Mouse (Mus musculus): ENCODE measurements around the gene Pcsk4. TPM values are rescaled to one million over a fixed set of nuclear protein-coding genes. Genes with fewer than 3 reads are reported as not detected.

Pcsk4 gene
- 1.5 and 1.8 TPM in 2 replicates for polyA plus RNA-seq (2014; fragmentation: Nextera tagmentation; extraction: Ambion mirVana)

- 3% methylated on average over 36 of the region's 36 CpGs for WGBS
- peak within 1 kb of the TSS; percentile 41 for H3K4me3 ChIP-seq (ENCODE audit: low read depth, low read length)
- peak; percentile 99 for DNase-seq (ENCODE audit: low spot score, missing footprints)
- peak within 1 kb of the TSS; percentile 63 for H3K4me2 ChIP-seq
- H3K9ac ChIP-seq (ENCODE audit: low read length): peak within 1 kb of the TSS; percentile 35; the same call in 1 of the 2 replicates
- no peak within 1 kb of the TSS for H3K27ac ChIP-seq (ENCODE audit: low read depth, low read length)
- H3K9me3 ChIP-seq (ENCODE audit: control insufficient read depth, low read length): no peaks in the 10 kb centered on the region
- H3K27me3 ChIP-seq (ENCODE audit: control insufficient read depth, insufficient read depth, low read length): peaks cover 8% of the 10 kb centered on the region; the same call in 1 of the 2 replicates
- peaks cover 8% of the 10 kb centered on the region for H3K4me1 ChIP-seq (ENCODE audit: control insufficient read depth, insufficient read depth, low read length)
- H3K36me3 ChIP-seq (ENCODE audit: control insufficient read depth, insufficient read depth, low read length): no peaks in the 10 kb centered on the region
- peak; percentile 97 for ATAC-seq (ENCODE audit: low FRiP score)
These were observed at the start of gene Pcsk4, which contains the start of gene Reep6 for GRCm38 (mm10) chr10:80329273-80330081. Pcsk4 (minus strand) TSS chr10:80329498. Reep6 (plus strand) TSS chr10:80329953.

DNA sequence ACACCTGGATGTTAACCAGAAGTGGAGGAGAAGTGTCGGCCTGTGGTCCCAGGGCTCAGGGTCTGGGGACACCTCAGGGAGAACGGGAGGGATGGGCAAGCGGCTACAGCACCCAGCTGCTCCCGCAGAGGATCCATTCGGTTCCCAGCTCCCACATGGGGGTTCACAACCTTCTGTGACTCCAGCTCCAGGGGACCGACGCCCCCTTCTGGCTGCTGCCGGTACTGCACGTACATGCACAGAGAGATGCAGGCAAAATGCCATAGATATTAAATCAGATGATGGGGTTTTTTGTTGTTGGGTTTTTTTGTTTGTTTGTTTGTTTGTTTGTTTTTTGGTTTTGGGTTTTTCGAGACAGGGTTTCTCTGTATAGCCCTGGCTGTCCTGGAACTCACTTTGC lies 48.4 kb upstream of the Pcsk4 start:
- H3K27me3 ChIP-seq (ENCODE audit: control insufficient read depth, insufficient read depth, low read length): no peaks in the 10 kb centered on the region
- H3K4me1 ChIP-seq (ENCODE audit: control insufficient read depth, insufficient read depth, low read length): 0 out of 2 replicates have a peak, but pooled peaks cover 2% of the 10 kb centered on the region
- no peak overlapping the region for H3K9ac ChIP-seq (ENCODE audit: low read length)
- H3K4me3 ChIP-seq (ENCODE audit: low read depth, low read length): no peak overlapping the region
- no peak overlapping the region for H3K27ac ChIP-seq (ENCODE audit: low read depth, low read length)
- no peaks in the 10 kb centered on the region for H3K9me3 ChIP-seq (ENCODE audit: control insufficient read depth, low read length)
- H3K4me2 ChIP-seq: no peak overlapping the region
- 52% methylated on average over 10 of the region's 10 CpGs for WGBS
- peaks cover 15% of the 10 kb centered on the region for H3K36me3 ChIP-seq (ENCODE audit: control insufficient read depth, insufficient read depth, low read length)
- ATAC-seq (ENCODE audit: low FRiP score): no peak
- DNase-seq (ENCODE audit: low spot score, missing footprints): peak; percentile 92

DNA sequence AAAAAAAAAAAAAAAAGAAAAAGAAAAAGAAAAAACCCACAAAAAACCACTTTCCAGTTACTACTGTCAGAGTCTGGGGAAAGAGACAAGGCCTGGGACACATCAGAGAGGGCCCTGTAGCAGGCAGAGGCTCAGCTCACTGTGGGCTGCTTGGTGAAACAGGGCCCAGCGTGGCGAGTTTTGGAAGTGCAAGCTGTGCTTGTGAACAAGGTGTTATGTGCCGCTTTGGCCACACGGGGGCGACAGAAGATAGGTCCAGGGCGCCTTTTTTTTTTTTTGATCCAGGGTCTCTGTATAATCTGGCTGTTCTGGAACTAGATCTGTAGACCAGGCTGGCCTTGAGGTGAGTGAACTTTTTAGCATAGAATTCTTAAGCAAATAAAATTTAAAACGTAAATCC lies 46.9 kb upstream of the Pcsk4 start:
- WGBS: 3% methylated on average over 7 of the region's 7 CpGs
- ATAC-seq (ENCODE audit: low FRiP score): peak; percentile 49; the same call in 1 of the 2 replicates
- Histone ChIP-seq H3K4me2 (no peak overlapping the region), H3K9me3 (ENCODE audit: control insufficient read depth, low read length) (no peaks in the 10 kb centered on the region), H3K4me1 (ENCODE audit: control insufficient read depth, insufficient read depth, low read length) (peaks cover 8% of the 10 kb centered on the region; the same call in 1 of the 2 replicates), H3K36me3 (ENCODE audit: control insufficient read depth, insufficient read depth, low read length) (peaks cover 3% of the 10 kb centered on the region), H3K27me3 (ENCODE audit: control insufficient read depth, insufficient read depth, low read length) (no peaks in the 10 kb centered on the region), H3K4me3 (ENCODE audit: low read depth, low read length) (no peak overlapping the region), H3K9ac (ENCODE audit: low read length) (no peak overlapping the region), H3K27ac (ENCODE audit: low read depth, low read length) (no peak overlapping the region)
- DNase-seq (ENCODE audit: low spot score, missing footprints): peak; percentile 100

GRCm38 (mm10) chr10:80374063-80374462 lies 44.8 kb upstream of the Pcsk4 start:
- ATAC-seq (ENCODE audit: low FRiP score) (no peak), DNase-seq (ENCODE audit: low spot score, missing footprints) (no peak)
- no peak overlapping the region for H3K4me2 ChIP-seq
- no peaks in the 10 kb centered on the region for H3K9me3 ChIP-seq (ENCODE audit: control insufficient read depth, low read length)
- H3K9ac ChIP-seq (ENCODE audit: low read length): no peak overlapping the region
- no peaks in the 10 kb centered on the region for H3K36me3 ChIP-seq (ENCODE audit: control insufficient read depth, insufficient read depth, low read length)
- H3K27me3 ChIP-seq (ENCODE audit: control insufficient read depth, insufficient read depth, low read length): no peaks in the 10 kb centered on the region
- H3K4me1 ChIP-seq (ENCODE audit: control insufficient read depth, insufficient read depth, low read length): peaks cover 6% of the 10 kb centered on the region; the same call in 1 of the 2 replicates
- no peak overlapping the region for H3K4me3 ChIP-seq (ENCODE audit: low read depth, low read length)
- H3K27ac ChIP-seq (ENCODE audit: low read depth, low read length): no peak overlapping the region
- 17% methylated on average over 6 of the region's 6 CpGs for WGBS

GRCm38 (mm10) chr10:80372706-80373105 lies 43.4 kb upstream of the Pcsk4 start:
- no peak for ATAC-seq (ENCODE audit: low FRiP score)
- WGBS: 81% methylated on average over 6 of the region's 6 CpGs
- Histone ChIP-seq H3K4me1 (ENCODE audit: control insufficient read depth, insufficient read depth, low read length) (peaks cover 6% of the 10 kb centered on the region; the same call in 1 of the 2 replicates), H3K36me3 (ENCODE audit: control insufficient read depth, insufficient read depth, low read length) (no peaks in the 10 kb centered on the region), H3K4me3 (ENCODE audit: low read depth, low read length) (no peak overlapping the region), H3K9ac (ENCODE audit: low read length) (no peak overlapping the region), H3K9me3 (ENCODE audit: control insufficient read depth, low read length) (no peaks in the 10 kb centered on the region), H3K4me2 (no peak overlapping the region), H3K27me3 (ENCODE audit: control insufficient read depth, insufficient read depth, low read length) (no peaks in the 10 kb centered on the region), H3K27ac (ENCODE audit: low read depth, low read length) (no peak overlapping the region)
- DNase-seq (ENCODE audit: low spot score, missing footprints): no peak

- Histone ChIP-seq H3K9ac (ENCODE audit: low read length) (no peak overlapping the region; the same call in 1 of the 2 replicates), H3K4me3 (ENCODE audit: low read depth, low read length) (no peak overlapping the region), H3K27me3 (ENCODE audit: control insufficient read depth, insufficient read depth, low read length) (no peaks in the 10 kb centered on the region), H3K4me1 (ENCODE audit: control insufficient read depth, insufficient read depth, low read length) (peaks cover 6% of the 10 kb centered on the region; the same call in 1 of the 2 replicates), H3K36me3 (ENCODE audit: control insufficient read depth, insufficient read depth, low read length) (no peaks in the 10 kb centered on the region), H3K4me2 (peak overlapping the region; percentile 16; the same call in 1 of the 2 replicates), H3K9me3 (ENCODE audit: control insufficient read depth, low read length) (no peaks in the 10 kb centered on the region), H3K27ac (ENCODE audit: low read depth, low read length) (no peak overlapping the region)
- DNase-seq (ENCODE audit: low spot score, missing footprints) (no peak), ATAC-seq (ENCODE audit: low FRiP score) (no peak)
- WGBS: 57% methylated on average over 9 of the region's 9 CpGs
These were observed 42.7 kb upstream of the Pcsk4 start for GRCm38 (mm10) chr10:80371983-80372382.

DNA sequence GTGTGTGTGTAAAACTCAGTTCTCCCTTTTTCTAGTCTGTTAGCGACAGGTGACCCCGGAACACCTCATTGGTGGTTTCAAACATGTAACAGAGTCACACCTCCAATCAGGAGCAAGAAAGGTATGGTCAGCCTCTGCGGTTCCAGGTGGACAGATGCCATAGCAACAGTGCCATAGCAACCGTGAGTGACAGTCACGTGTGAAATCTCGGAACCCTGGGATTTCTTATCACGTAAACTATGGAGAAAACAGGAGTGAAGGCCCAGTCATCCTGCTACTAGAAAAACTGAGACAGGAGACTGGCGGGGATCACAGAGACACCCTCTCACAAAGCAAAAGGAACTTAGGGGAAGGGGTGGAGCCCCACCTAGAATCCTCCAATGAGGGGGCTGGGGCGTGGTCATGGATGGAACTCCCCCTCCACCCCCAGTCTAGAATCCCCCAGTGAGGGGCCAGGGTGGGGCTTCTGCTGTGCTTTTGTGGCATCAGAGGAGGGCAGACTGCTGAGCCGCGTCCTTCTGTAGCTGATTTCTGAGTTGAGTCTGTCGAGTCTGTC lies 42.2 kb upstream of the Pcsk4 start:
- DNase-seq (ENCODE audit: low spot score, missing footprints): peak; percentile 93
- ATAC-seq (ENCODE audit: low FRiP score): peak; percentile 75
- no peaks in the 10 kb centered on the region for H3K27me3 ChIP-seq (ENCODE audit: control insufficient read depth, insufficient read depth, low read length)
- H3K4me1 ChIP-seq (ENCODE audit: control insufficient read depth, insufficient read depth, low read length): peaks cover 6% of the 10 kb centered on the region; the same call in 1 of the 2 replicates
- no peak overlapping the region; the same call in 1 of the 2 replicates for H3K9ac ChIP-seq (ENCODE audit: low read length)
- no peaks in the 10 kb centered on the region for H3K36me3 ChIP-seq (ENCODE audit: control insufficient read depth, insufficient read depth, low read length)
- peak overlapping the region; percentile 16 for H3K4me2 ChIP-seq
- WGBS: 4% methylated on average over 12 of the region's 12 CpGs
- no peak overlapping the region for H3K4me3 ChIP-seq (ENCODE audit: low read depth, low read length)
- H3K9me3 ChIP-seq (ENCODE audit: control insufficient read depth, low read length): no peaks in the 10 kb centered on the region
- no peak overlapping the region for H3K27ac ChIP-seq (ENCODE audit: low read depth, low read length)

GRCm38 (mm10) chr10:80369995-80370747 lies 40.9 kb upstream of the Pcsk4 start:
- no peaks in the 10 kb centered on the region for H3K27me3 ChIP-seq (ENCODE audit: control insufficient read depth, insufficient read depth, low read length)
- H3K9ac ChIP-seq (ENCODE audit: low read length): no peak overlapping the region
- H3K4me1 ChIP-seq (ENCODE audit: control insufficient read depth, insufficient read depth, low read length): peaks cover 6% of the 10 kb centered on the region; the same call in 1 of the 2 replicates
- H3K4me3 ChIP-seq (ENCODE audit: low read depth, low read length): no peak overlapping the region
- no peaks in the 10 kb centered on the region for H3K36me3 ChIP-seq (ENCODE audit: control insufficient read depth, insufficient read depth, low read length)
- ATAC-seq (ENCODE audit: low FRiP score) (no peak), DNase-seq (ENCODE audit: low spot score, missing footprints) (no peak)
- H3K9me3 ChIP-seq (ENCODE audit: control insufficient read depth, low read length): no peaks in the 10 kb centered on the region
- H3K4me2 ChIP-seq: no peak overlapping the region
- 81% methylated on average over 21 of the region's 21 CpGs for WGBS
- H3K27ac ChIP-seq (ENCODE audit: low read depth, low read length): no peak overlapping the region
